In genomic region chr1:133177480-133178172, GRCm38 (mm10) we compare ENCODE assay signal across 10 mouse cellular contexts. TPM values are rescaled to one million over a fixed set of nuclear protein-coding genes. Genes with fewer than 3 reads are reported as not detected.
DNase-seq lines count a peak whose midpoint lies in the region; ATAC-seq and TF ChIP-seq lines count a peak whose summit lies in the region.
"Had no signal": no experiment of that assay in that cellular context is flagged by ENCODE, and none has a peak within 500 bp of the region (broad histone marks: within the 10 kb centered on the region; RNA-seq: fewer than 3 reads in every experiment).

No protein-coding gene starts in this region.

- no peak overlapping the region for H3K27ac ChIP-seq in kidney, embryonic 14.5 days (ENCODE audit: low read depth, low read length)
- H3K27ac ChIP-seq in ES-Bruce4 (ENCODE audit: insufficient read depth, low read length): no peak overlapping the region
- H3K27ac ChIP-seq: embryonic facial prominence, embryonic 15.5 days; lung, embryonic 15.5 days had no signal

- WGBS in kidney, embryonic 14.5 days: 51% methylated on average over 8 of the region's 8 CpGs

- no peak overlapping the region for H3K4me2 ChIP-seq in kidney, embryonic 14.5 days (replicated peaks; ENCODE audit: low read depth, low read length)
- H3K4me2 ChIP-seq: embryonic facial prominence, embryonic 15.5 days; lung, embryonic 15.5 days had no signal

- intact Hi-C loops in gastrocnemius, postnatal 14 days (cut with DNase I; ENCODE audit: low total_unique reads): loop anchor here (2.0 kb wide), 1 partner anchor 127 kb away; no protein-coding TSS in a partner anchor

- H3K9me3 ChIP-seq in kidney, embryonic 14.5 days (ENCODE audit: control insufficient read depth, low read length): no peaks in the 10 kb centered on the region
- no peaks in the 10 kb centered on the region for H3K9me3 ChIP-seq in ES-Bruce4 (replicated peaks; ENCODE audit: control insufficient read depth, insufficient read depth, low read length, poor library complexity, severe bottlenecking)
- H3K9me3 ChIP-seq: embryonic facial prominence, embryonic 15.5 days; lung, embryonic 15.5 days had no signal

- peak; percentile 45 for DNase-seq in kidney, adult 11 months
- DNase-seq in c-Kit-positive CD71-positive TER-119-negative erythroid progenitor cells, embryonic 14.5 days (ENCODE audit: low read depth): peak; percentile 31
- peak; percentile 52 for DNase-seq in gastrocnemius, postnatal 14 days
- peak; percentile 79 to 83 for DNase-seq in kidney, postnatal 4 days
- peak; percentile 80 for DNase-seq in testis, postnatal 10 days (ENCODE audit: low spot score)

- no peak overlapping the region for H3K9ac ChIP-seq in kidney, embryonic 14.5 days (ENCODE audit: low read depth, low read length)
- H3K9ac ChIP-seq in ES-Bruce4 (ENCODE audit: low read depth, poor library complexity, severe bottlenecking): no peak overlapping the region
- H3K9ac ChIP-seq: embryonic facial prominence, embryonic 15.5 days; lung, embryonic 15.5 days had no signal

- TF ChIP-seq POLR2A in ES-Bruce4 (IDR thresholded peaks at IDR 0.05; ENCODE audit: insufficient read depth, low read length): no peak

- TF ChIP-seq CTCF in ES-Bruce4 (IDR thresholded peaks at IDR 0.05; ENCODE audit: low read depth, low read length): peak; percentile 100

- H3K4me1 ChIP-seq in kidney, embryonic 14.5 days (ENCODE audit: control insufficient read depth, insufficient read depth, low read length): peaks cover 16% of the 10 kb centered on the region
- H3K4me1 ChIP-seq in ES-Bruce4 (ENCODE audit: control insufficient read depth, insufficient read depth, low read length): peaks cover 2% of the 10 kb centered on the region

- no peak overlapping the region for H3K4me3 ChIP-seq in kidney, embryonic 14.5 days (ENCODE audit: low read length)
- no peak overlapping the region for H3K4me3 ChIP-seq in ES-Bruce4 (ENCODE audit: low read depth, low read length)
- H3K4me3 ChIP-seq: embryonic facial prominence, embryonic 15.5 days; lung, embryonic 15.5 days had no signal

- TF ChIP-seq EP300 in ES-Bruce4 (IDR thresholded peaks at IDR 0.05; ENCODE audit: insufficient read depth, low read depth, low read length): peak; percentile 64; the same call in 1 of the 2 replicates

- no peak for ATAC-seq in kidney, embryonic 14.5 days (ENCODE audit: low FRiP score, low TSS enrichment)
- ATAC-seq in megakaryocyte-erythroid progenitor cell, adult 5-6 weeks (replicated peaks; ENCODE audit: low FRiP score, low TSS enrichment, poor library complexity, severe bottlenecking): peak; percentile 59

- H3K27me3 ChIP-seq in kidney, embryonic 14.5 days (ENCODE audit: control insufficient read depth, insufficient read depth, low read length): peaks cover 15% of the 10 kb centered on the region
- H3K27me3 ChIP-seq in ES-Bruce4 (ENCODE audit: control insufficient read depth, insufficient read depth, low read length, poor library complexity, severe bottlenecking): no peaks in the 10 kb centered on the region

- no peaks in the 10 kb centered on the region for H3K36me3 ChIP-seq in kidney, embryonic 14.5 days (ENCODE audit: control insufficient read depth, insufficient read depth, low read length)
- no peaks in the 10 kb centered on the region for H3K36me3 ChIP-seq in ES-Bruce4 (ENCODE audit: control insufficient read depth, insufficient read depth, low read length, poor library complexity, severe bottlenecking)
- H3K36me3 ChIP-seq: embryonic facial prominence, embryonic 15.5 days; lung, embryonic 15.5 days had no signal

RNA-seq across cellular contexts. Expression of gene Plekha6, which starts 13.6 kb away (rescaled TPM):
- polyA plus RNA-seq in kidney, embryonic 14.5 days (2014; fragmentation: Nextera tagmentation; extraction: Ambion mirVana): 3.3 and 6.1 TPM in 2 replicates
- 1.3 and 1.9 TPM in 2 replicates for polyA plus RNA-seq in ES-Bruce4 (2011; ENCODE audit: insufficient read depth, insufficient read length, low read depth, missing spikeins)
- 10 to 100 TPM; 14.5 to 15.5 TPM for total RNA-seq in gastrocnemius, postnatal 14 days (2021)
- 15.7 and 18.6 TPM in 2 replicates for total RNA-seq in megakaryocyte-erythroid progenitor cell, adult 5-6 weeks (2014; fragmentation: Nextera tagmentation)
- 2.2 and 3.8 TPM in 2 replicates for total RNA-seq in megakaryocyte-erythroid progenitor cell, adult 5-6 weeks (2017)

RNA-seq across cellular contexts. Expression of gene Ppp1r15b, which starts 46.7 kb away (rescaled TPM):
- polyA plus RNA-seq in kidney, embryonic 14.5 days (2014; fragmentation: Nextera tagmentation; extraction: Ambion mirVana): 17.9 and 49.4 TPM in 2 replicates
- 59.9 and 68.9 TPM in 2 replicates for polyA plus RNA-seq in ES-Bruce4 (2011; ENCODE audit: insufficient read depth, insufficient read length, low read depth, missing spikeins)
- 10 to 100 TPM; 22.1 to 24.6 TPM for total RNA-seq in gastrocnemius, postnatal 14 days (2021)
- total RNA-seq in megakaryocyte-erythroid progenitor cell, adult 5-6 weeks (2014; fragmentation: Nextera tagmentation): 73.9 and 82.5 TPM in 2 replicates
- 116 TPM in 2 replicates for total RNA-seq in megakaryocyte-erythroid progenitor cell, adult 5-6 weeks (2017)

Comparison
In these comparisons a context has a peak if more than half of its experiments do, and no peak if none do; other contexts are left out.
1. DNase-seq: peak in every context shown above with its lines; median percentile 81 in kidney, postnatal 4 days; 80 in testis, postnatal 10 days; 52 in gastrocnemius, postnatal 14 days; 45 in kidney, adult 11 months; 31 in c-Kit-positive CD71-positive TER-119-negative erythroid progenitor cells, embryonic 14.5 days.